Mouse (Mus musculus) hindlimb bud, embryonic 11.5 days (tissue): ENCODE data around the gene Cep112.

ENCODE experiments used
- DNase-seq: peaks from one replicate; pipeline ENCODE4 v3.0.0-alpha.2; 2012; ENCODE audit warnings: low read depth, low spot score; ENCODE audit errors: extremely low spot score

Gene Cep112

DNA sequence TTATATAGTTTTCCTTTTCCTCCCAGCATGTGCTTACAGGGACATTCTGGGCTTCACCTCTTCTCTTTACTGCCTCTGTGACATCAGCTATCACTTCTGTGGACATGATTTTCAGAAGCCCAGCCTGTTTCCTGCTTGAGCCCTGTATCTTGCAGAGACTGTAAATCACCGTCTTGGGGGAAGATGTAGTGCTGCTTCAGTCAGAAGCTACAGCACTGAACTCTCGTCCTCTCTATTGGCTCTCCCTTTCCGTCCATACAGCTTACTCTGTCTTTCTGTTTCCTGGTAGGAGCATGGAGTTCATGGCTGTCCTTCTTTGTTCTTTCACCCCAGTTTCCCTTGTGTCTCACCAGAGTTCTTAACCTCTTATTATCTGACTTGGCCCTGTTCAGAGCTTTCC, 352.2 kb downstream of the Cep112 start:
- DNase-seq, result no peak

DNA sequence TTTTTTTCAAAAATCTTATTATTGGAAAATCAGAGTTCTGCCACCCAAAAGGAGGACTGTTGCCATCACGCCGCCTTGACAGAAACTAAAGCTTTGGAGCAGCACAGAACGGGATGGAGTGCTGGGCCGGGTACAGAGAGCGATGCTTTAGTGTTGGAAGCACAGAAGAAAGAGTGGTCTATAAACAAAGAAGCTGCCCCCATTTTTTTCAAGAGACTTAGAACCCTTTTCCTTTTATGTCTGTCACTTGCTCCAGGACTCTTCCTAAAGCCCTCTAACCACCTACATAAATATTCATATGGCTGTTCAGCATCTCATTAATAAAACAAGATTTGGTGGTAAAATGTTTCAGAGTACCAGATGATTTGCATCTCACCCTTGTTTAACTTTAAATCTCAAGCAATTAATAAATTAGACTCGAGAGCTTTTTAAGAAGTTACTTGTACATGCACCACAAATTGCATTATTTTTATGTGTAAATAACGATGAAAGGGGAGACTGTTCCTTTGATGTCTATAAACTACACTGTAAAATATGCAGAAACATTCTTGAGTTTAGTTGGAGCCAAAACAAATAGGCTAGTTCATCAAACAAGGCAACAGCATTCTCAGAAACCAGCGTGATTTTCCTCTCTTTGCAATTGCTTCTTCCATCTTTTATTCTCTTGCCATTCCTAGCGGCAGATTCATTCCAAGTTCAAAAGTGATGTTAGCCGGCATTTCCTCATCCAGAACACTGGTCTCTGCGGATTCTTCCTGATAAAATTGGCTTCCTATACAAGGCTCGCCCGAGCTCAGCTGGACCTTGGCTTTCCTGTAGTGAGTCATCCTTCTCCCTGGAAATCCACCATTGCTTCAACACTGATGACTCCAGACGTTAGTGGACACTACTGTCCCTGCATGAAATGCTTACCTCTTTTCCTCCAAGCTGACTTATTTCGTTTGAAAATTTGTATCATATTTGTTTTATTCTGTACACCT, 355.6 kb downstream of the Cep112 start:
- DNase-seq, result no peak

DNA sequence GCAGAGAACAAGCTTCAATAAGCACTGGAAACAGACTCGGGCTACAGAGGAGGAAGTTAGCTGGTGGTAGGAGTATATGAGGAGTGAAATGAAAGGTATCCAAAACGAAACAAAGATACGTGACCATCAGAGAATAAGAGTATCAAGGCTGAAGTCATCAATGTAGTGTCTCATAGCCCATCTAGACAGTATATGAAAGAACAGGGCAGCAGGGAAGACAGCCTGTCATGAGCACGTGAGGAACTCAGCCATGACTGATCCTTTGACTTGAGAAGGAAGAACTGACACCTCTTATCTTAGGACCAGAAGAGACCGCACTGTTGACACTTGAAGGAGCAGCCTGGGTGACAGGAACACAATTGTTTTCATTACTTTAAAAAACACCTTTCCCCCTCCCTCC, 373.4 kb downstream of the Cep112 start:
- DNase-seq, result no peak

DNA sequence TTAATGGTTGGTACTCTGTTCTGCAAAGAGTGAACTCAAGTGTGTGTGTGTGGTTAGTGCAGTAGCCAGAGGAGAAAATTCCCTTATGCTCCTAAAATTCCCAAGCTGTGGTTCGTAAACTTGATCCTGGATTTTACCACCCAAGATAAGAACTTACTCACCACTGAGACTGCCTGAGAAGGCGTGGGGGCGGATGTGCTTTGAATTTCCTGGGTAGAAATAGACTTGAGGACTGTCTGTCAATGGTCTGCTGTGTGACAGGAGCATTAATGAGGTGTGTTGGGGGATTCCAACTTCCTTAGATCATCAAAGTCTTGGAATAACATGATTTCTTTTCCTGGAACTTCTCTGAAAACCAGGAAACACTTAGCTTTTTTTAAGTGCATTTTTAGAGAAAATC, 374.7 kb downstream of the Cep112 start:
- DNase-seq, result no peak

DNA sequence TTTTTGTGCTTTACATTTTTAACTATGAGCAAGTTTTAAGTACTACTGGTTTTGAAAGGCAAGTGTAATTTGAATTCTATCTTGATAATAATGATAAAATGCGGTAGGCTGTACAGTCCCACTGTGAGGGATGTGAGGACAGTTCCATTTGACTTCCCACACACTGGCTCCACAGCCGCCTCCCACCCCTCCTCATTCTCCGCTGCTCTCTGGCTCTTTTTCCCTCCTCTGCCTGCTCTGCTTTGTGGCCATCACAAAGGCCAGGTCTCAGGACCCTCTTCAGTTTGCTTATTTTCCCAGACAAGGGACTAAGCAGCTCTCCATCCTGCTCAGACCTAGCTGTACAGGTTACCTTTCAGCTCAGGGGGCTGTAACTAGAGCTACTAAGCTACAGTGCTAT, 379.0 kb downstream of the Cep112 start:
- no peak for DNase-seq

DNA sequence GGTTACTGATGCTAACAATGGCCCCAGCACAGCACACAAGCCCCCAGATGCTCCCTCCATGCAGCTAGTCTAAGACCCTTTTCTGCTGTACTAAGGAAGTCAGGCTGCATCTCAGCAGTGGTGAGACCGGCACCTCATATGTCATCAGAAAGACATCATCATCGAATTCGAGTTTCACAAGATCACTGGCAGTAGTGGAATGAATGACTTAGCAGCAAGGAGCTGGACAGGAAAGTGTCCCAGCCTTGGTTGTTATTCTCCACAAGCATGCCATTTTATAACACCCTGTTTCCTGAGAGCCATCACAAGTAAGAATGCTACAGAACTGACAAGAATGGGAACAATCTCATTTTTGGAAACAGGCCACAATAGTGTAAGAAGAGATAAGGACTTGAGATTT, 381.0 kb downstream of the Cep112 start:
- DNase-seq, result no peak

DNA sequence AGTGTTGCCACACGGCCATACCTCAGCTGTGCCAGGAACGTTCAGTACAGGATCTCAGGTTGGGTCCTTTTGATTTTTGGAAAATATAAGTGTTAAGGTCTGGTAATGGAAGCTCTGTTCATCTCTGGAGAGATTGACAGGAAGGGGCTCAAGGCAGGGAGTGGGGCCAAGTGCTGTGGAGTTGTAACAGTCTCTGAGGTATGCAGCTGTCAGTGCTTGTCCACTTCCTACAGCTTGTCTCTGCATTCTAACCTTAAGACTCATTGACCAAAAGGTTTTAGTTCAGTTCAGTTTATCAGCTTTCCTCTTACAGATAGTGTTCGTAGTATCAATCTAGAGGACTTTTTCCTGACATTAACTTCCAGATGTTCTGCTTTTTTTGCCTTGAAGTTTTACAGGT, 384.6 kb downstream of the Cep112 start:
- no peak for DNase-seq

DNA sequence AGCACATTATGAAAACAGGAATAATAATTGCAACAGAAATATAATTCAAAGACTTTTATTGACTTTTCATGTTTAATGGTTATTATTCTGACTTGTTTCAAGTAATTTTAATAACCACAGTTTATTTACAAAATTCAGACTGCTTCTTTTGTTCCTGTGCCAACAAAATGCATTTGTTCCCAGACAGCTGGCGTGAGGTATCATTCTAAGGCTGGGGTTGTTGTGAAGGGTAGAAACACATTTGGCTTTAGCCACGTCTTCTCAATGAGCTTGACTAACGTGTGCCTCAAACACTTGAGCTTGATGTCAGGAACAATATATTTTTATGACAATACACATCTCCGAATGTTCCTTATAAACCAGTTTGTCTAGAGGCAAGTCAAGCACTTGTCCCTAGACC, 396.8 kb downstream of the Cep112 start:
- DNase-seq, result no peak

DNA sequence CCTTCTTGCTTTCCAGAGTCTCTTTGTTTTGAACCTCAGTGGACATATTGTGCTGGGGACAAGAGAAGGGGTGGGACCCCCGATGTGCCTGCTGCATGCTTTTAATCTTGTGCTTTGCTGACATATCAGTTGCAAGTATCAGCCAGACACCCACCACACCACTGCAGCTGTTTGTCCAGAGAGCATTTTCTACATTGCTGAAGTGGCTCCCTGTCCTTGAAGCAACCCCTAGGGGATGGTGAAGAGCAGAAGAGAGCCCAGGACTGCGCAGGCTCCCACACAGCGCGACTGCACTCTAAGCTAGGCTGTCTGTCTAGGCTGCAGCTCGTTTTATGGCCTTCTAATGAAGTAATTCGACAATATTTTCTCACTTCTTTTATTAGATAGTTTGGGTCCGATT, 397.3 kb downstream of the Cep112 start:
- DNase-seq, result no peak

DNA sequence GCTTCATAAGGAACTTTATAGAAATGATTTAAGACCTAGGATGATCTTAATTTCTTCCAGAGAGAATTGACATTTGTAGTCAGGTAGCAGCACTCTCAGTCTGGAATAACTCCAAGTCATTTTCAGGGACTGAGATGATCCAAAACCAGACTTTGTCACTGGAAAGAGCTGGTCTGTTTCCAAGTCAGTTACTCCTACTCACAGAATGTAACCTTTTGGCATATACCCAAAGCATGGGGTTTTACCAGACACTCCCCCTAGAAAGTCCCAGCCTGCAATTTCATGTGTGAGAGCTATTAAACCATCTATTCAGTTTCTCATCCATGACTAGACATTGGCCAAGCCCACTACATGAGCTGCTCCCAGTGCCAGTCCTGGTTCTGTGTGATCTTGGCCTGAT, 402.3 kb downstream of the Cep112 start:
- DNase-seq, result no peak

DNA sequence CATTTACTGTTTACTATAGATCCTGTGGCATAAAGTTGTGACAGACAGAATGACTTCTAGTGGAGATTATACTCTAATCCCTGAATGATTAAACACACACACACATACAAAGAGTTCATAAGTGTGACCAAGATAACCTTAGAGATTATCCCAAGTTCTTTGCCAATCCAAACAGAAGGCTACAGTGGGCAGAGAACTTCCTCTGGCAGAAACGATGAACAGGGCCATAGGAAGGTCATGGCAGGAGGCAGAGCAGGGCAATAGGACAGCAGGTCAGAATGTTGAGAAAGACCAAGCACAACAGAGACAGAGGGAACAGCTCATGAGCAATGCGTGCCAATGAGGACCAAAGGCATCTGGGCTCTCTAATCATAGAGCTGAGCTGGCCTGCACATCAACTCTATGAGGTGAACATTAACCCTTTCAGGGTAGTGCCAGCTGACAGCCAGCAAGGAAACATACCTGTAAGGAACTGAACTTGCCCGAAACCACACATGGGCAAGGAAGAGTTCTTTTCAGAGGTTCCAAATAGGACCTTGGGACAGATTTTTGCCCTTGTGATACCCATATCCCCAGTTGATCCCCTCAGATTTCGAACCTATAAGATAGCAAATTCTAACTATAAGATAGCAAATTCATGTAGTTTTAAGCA, 403.5 kb downstream of the Cep112 start:
- DNase-seq, result no peak

DNA sequence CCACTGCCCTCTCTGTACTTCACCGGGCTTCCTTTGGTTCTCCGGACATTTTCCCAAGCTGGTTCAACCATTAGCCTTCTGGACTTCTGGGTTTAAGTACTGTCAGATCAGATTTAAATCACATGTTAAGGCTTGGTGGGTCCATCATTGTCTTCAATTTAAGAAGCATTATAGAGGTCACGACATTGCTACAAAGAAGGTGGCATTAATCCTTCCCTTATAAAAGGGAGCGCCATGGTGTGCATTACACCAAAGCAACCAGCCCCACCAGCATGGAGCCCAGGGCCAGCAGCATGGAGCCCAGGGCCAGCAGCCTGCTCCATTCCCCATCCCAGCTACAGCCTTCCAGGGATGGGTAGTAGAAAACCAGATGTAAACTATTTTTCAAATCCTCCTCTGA, 411.7 kb downstream of the Cep112 start:
- DNase-seq, result no peak

DNA sequence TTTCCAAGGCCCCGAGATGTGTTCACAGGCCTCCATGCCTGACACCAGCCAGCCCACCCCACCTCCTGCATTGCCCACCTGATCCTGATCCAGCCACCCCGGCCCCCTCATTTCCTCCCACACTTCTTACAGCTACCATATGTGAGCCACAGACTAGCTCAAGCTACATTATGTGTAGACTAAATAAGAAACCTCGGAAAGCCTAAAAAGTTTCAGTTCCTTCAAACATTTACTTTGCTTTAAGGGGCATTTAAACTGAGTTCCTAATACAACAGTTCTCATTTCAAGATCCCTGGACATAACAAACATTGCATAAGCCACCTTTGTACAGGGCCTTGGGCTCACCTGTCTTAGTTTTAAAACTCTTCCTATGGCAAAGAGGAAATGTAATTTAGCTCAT, 415.2 kb downstream of the Cep112 start:
- no peak for DNase-seq

DNA sequence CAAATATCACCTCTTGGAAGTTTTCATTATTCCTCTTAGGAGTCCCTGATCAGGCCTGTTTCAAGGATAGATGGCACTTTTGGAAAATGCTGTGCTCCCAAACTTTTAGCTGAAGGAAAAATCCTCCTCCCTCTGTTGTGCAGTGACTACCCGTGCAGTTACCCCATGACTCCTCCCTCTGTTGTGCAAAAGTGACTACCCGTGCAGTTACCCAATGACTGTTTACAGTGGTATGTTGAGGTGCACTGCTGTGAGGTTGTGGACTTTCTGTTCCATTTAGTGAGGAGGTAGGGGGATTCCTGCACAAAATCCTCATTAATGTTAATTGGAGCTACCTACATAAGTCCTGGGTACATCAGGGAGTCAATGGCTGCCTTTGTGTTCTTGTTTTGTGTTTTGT, 417.8 kb downstream of the Cep112 start:
- DNase-seq, result no peak

DNA sequence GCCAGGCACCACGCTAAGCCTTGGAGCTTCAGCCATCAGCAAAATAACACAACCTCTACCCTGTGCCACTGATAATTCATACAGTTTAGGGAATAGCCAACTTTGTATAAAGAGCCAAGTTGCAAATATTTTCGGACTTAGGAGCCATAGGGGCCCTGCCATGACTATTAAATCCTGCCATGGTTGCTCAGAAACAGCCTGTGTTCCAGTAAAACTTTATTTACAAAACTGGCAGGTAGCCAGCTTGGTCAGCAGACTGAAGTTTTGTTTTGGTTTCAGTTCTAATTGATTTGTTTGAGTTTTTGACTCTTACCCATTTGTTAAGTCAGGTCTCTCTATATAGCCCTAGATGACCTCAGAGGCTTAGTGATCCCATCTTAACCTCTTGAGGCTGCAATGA, 421.0 kb downstream of the Cep112 start:
- DNase-seq, result no peak

DNA sequence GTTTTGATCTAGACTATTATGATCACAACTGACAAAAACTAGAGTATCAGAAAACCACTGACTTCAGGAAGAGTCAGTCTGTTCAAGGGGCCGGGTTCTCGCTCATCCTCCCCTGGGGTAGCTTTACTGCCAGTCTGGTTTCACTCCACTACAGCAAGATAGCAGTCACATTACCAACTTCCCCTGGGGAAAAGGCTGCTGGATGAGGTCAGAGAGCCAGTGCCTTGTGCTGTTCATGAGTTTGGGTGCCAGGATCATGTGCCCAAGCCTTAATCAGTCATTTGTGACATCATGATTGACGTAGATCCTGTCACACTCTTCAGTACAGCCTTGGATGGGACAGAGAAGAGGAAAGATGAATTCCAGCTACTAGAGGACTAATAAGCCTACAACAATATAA, 421.5 kb downstream of the Cep112 start:
- DNase-seq, result no peak

DNA sequence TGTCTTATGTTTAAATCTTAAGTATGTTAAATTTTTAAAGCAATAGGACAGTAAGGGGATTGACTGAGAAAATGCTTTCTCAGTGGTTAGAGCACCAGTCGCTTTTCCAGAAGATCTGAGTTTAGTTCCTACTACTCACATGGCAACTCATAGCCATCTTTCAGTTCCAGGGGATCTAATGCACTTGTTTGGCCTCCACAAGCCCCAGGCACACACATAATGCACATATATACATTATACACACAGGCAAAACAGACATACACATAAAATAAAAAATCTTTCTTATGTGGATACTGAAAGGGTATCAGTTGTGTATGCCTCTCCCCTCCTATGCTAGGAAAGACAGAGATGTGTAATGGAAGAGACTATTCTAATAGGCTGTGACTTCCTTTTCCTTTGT, 426.8 kb downstream of the Cep112 start:
- no peak for DNase-seq

DNA sequence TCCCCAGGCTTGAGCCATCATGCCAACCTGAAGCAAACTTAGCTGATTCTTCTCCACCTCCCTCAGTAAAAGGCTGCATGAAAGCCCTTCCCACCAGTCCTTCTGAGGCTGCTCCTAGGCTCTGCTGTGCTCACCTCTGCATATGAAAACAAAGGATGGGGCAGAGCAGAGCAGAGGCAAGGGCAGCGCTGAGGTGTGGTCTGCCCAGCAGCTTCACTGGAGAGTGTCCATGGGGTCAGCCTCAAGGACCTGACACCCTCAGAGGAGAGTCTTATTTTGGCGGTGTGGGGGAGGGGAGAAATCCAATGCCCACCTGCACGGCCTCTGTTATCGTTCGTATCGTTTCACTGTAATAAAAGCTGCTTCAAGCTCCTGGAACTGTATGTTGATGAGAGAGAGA, 432.3 kb downstream of the Cep112 start:
- DNase-seq, result no peak

DNA sequence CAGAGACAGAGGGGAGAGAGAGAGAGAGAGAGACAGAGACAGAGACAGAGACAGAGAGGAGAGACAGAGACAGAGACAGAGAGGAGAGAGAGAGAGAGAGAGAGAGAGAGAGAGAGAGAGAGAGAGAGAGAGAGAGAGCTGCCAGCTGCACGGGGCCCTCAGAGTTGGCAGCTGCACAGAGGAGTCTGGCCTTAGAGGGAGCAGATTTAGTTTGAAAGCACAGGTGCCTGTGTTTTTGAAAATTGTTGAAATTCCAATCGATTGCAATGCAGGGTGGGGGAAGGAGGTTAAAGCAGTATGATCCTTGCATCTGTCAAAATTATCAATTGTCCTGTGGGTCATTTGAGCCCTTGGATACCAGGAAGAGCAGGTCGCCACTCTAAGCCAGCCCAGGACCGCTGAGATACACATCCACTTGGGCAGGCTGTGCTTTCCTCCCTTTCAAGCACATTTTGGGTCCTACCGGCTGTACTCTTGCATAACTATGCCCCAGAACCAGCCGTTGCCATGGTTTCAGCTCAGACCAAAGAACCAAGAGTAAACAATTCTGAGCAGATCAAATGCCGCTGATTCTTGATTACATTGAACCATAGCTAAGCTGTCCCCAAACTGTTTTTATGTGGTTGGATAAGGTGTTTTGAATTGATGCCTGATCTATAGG, 432.8 kb downstream of the Cep112 start:
- no peak for DNase-seq

DNA sequence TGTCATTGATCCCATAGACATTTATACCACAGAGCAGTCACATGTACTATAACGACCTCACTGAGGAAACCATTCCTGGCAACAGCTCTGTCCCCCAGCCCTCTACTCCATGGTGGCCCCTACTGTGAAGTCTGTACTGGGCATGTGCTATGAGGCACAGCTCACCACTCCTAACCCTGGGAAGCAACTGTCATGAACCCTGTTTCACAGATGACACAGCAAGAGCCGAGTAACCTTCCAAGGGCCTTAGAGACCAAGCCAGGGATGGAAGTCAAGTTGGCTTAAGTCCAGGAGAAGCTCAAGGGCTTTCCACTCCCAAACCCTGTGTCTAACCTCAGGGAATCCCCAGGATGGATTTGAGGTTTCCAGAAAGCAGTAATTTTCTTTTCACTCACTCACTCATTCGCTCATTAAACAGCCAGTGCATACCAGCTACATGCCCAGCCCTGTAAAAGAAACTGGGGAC, 433.4 kb downstream of the Cep112 start:
- no peak for DNase-seq

DNA sequence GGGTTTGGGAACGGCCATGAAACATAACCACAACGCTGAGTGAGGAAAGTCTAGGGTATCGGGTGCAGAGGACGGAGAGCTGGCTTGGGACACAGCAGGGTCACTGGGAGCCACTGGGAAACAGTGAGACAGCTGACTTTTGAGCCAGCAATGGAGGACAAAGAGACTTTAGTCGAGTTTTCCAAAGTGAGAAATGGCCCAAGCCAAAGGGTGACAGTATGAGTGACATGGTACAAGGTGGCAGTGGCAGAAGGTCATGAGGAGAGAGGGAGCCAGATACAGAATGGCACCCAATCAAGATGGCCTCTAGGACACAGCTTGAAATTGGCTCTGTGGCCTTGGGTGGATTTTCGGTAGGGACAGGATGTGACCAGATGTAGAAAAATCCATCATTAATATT, 433.9 kb downstream of the Cep112 start:
- DNase-seq, result no peak

DNA sequence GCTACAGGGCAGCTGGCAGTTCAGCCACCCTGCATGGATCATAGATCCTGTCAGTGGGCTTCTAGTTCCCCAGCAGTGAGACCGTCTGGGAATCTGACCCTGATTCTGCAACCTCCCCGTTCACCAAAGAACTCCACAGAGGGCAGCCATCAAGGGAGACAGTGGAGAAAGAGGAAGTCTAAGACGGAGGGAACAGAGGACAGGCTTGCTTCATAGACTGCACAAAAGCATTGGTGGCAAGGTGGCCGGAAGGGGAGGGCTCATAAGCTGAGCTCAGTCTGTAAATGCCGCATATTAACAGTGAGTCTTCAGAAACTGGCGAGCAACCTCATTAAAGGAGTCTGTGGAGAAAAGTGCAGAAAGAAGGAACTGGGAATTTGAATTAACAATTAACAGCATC, 437.4 kb downstream of the Cep112 start:
- DNase-seq, result no peak
